Mouse (Mus musculus): ENCODE data around the gene Lrrc8b.

DNA sequence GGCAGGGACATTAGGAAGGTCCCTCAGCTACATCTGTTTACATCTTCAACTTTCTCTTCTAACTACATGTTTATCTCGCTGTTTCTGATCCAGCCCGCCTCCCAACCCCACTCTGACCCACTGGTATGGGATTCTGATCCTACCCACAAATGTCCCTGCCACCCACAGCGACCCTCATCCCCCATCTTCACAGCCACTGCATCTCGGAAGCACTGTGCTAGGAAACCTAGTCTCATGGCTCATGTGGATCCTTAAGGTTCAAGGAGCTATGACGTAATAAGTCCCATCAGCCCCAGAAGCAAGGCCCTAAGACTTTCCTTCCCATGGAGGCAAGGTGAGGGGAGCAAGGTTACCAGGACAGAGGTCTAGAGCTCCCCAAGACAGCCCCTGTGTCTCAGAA, 7.9 kb upstream of the Lrrc8b start:
- no peak for TF ChIP-seq GABPA (IDR thresholded peaks at IDR 0.05; ENCODE audit: low read depth, low read length)
- no peak for TF ChIP-seq CTCF (IDR thresholded peaks at IDR 0.05 in 2 of 3, conservative IDR thresholded peaks at IDR 0.05 in 1 of 3; ENCODE audit: control insufficient read depth in 1 of 3, insufficient read depth in 1 of 3, low read depth in 2 of 3, low read length in 3 of 3, poor library complexity in 1 of 3, severe bottlenecking in 1 of 3)
- no peak for TF ChIP-seq USF1 (IDR thresholded peaks at IDR 0.05; ENCODE audit: low read depth, low read length)
- no peak for TF ChIP-seq ZKSCAN1 (IDR thresholded peaks at IDR 0.05; ENCODE audit: low read depth, low read length)
- no peak for TF ChIP-seq CHD2 (IDR thresholded peaks at IDR 0.05; ENCODE audit: low read length)
- no peak for TF ChIP-seq POLR2A (IDR thresholded peaks at IDR 0.05; ENCODE audit: control insufficient read depth in 1 of 2, insufficient read depth in 1 of 2, low read depth in 1 of 2, low read length in 2 of 2, poor library complexity in 1 of 2)
- no peak for TF ChIP-seq HCFC1 (IDR thresholded peaks at IDR 0.05; ENCODE audit: low read depth, low read length)
